Comparison of ENCODE assay signal across 8 mouse cellular contexts in the genomic region with DNA sequence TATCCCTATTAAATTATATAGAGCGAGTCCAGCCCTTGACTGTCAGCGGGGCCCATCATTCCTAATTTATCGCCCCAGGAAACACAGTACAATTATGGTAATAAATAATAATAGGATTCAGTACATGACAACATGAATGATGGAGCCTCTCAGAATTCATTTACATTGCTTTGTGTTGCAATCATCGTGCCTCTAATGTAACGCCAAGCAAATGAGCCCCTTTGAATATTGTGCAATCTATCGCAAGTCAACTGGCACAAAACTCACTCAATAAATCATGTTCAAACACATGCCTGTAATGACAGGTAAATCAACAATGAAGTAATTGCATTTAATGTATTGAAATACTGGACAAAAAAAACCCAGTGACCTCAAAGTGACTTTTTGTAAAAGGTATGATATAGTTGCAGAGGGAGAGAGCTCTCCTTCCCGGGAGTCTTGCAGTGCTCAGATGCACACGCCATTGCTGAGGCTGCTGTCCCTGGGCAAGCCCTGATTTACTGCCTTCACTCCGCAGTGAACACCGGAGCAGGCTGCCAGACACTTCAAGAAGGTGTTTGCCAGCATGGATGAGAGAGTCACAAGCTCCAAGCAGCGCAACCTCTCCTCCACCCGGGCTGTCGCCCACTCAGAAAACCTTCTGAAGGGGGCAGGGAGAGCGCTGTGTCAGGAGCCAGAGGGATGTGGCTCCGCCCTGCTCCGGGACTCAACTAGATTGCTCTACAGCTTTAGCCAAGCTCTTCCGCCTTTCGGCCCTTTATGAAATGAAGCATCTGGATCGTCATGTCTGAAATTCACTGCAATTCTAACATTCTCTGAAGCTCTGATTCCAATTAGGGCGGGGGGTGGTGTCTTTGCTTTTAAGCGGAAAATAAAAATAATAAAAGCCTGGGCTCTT.
DNase-seq lines count a peak whose midpoint lies in the region; ATAC-seq and TF ChIP-seq lines count a peak whose summit lies in the region.

No protein-coding gene starts in this region.

- H3K36me3 ChIP-seq in hindbrain, embryonic 11.5 days (ENCODE audit: control insufficient read depth, insufficient read depth, low read length): no peaks in the 10 kb centered on the region
- H3K36me3 ChIP-seq in testis, adult 2 months (ENCODE audit: control insufficient read depth, insufficient read depth, low read length): no peaks in the 10 kb centered on the region

- DNase-seq in R1 (ENCODE audit: low read depth, low spot score): peak; percentile 16
- peak; percentile 47 for DNase-seq in cerebellum, adult 9-11 months
- peak; percentile 51 for DNase-seq in gastrocnemius, adult 18-20 months (ENCODE audit: low spot score)
- peak; percentile 61 for DNase-seq in hindbrain, embryonic 11.5 days (ENCODE audit: low spot score)
- DNase-seq in left cerebral cortex, adult 2 months (ENCODE audit: extremely low spot score in 1 of 2, low spot score in 2 of 2): peak; percentile 17 to 20
- DNase-seq in mesoderm, embryonic 11.5 days (ENCODE audit: low read depth, low spot score): peak; percentile 62

- H3K4me3 ChIP-seq in hindbrain, embryonic 11.5 days (ENCODE audit: low read depth, low read length): no peak overlapping the region
- peak overlapping the region; percentile 31 for H3K4me3 ChIP-seq in left cerebral cortex, adult 2 months
- peak overlapping the region; percentile 36; the same call in 1 of the 2 replicates for H3K4me3 ChIP-seq in testis, adult 2 months (ENCODE audit: control insufficient read depth, low read depth, low read length)

- H3K9ac ChIP-seq in hindbrain, embryonic 11.5 days (ENCODE audit: low read depth, low read length): 0 out of 2 replicates have a peak overlapping the region, but pooled peaks have one; percentile 20

- ATAC-seq in hindbrain, embryonic 11.5 days (ENCODE audit: low FRiP score): peak; percentile 81
- ATAC-seq in erythroblast, adult 5-6 weeks (replicated peaks; ENCODE audit: low FRiP score, poor library complexity, severe bottlenecking): no peak

- H3K9me3 ChIP-seq in hindbrain, embryonic 11.5 days (ENCODE audit: control insufficient read depth, low read length): no peaks in the 10 kb centered on the region

- TF ChIP-seq CTCF in left cerebral cortex, adult 2 months (IDR thresholded peaks at IDR 0.05): no peak
- no peak for TF ChIP-seq CTCF in testis, adult 2 months (IDR thresholded peaks at IDR 0.05; ENCODE audit: control insufficient read depth, insufficient read depth, insufficient replicate concordance, low read depth, low read length)

- peak overlapping the region; percentile 25; the same call in 1 of the 2 replicates for H3K4me2 ChIP-seq in hindbrain, embryonic 11.5 days (replicated peaks; ENCODE audit: low read depth, low read length)

- intact Hi-C loops in left cerebral cortex, adult 2 months (cut with DNase I): no loop called here

- H3K27ac ChIP-seq in hindbrain, embryonic 11.5 days (ENCODE audit: low read depth, low read length): peak overlapping the region; percentile 68
- H3K27ac ChIP-seq in left cerebral cortex, adult 2 months: no peak overlapping the region
- H3K27ac ChIP-seq in testis, adult 2 months (ENCODE audit: control insufficient read depth, insufficient read depth, low read depth, low read length): peak overlapping the region; percentile 53

- no peaks in the 10 kb centered on the region for H3K27me3 ChIP-seq in hindbrain, embryonic 11.5 days (ENCODE audit: control insufficient read depth, insufficient read depth, low read length)
- peaks cover 3% of the 10 kb centered on the region; the same call in 1 of the 2 replicates for H3K27me3 ChIP-seq in testis, adult 2 months (ENCODE audit: control insufficient read depth, insufficient read depth, low read length)

- TF ChIP-seq POLR2A in testis, adult 2 months (IDR thresholded peaks at IDR 0.05; ENCODE audit: control insufficient read depth, low read depth, low read length): no peak

- WGBS in hindbrain, embryonic 11.5 days: 41% methylated on average over 21 of the region's 21 CpGs

- H3K4me1 ChIP-seq in hindbrain, embryonic 11.5 days (replicated peaks; ENCODE audit: control insufficient read depth, insufficient read depth, low read length): peaks cover 6% of the 10 kb centered on the region; the same call in 1 of the 2 replicates
- peaks cover 6% of the 10 kb centered on the region for H3K4me1 ChIP-seq in testis, adult 2 months (ENCODE audit: control insufficient read depth, insufficient read depth, low read length)
